In the genomic region with DNA sequence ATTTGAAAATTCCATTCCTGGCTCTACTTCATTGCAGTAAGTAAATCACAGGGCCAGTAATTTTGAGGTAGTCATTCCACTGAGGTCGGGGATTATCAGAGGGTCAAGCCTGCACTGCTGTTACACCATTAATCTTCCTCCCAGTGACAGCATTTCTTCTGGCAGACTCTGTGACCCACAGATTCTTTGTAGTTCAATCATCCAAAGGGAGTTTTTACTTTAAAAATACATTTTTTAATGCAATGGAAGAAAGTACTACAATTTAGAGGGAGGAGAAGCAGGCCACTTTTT, we compare ENCODE assay signal across 19 mouse cellular contexts.
DNase-seq lines count a peak whose midpoint lies in the region; ATAC-seq lines count a peak whose summit lies in the region.
"Had no signal": no experiment of that assay in that cellular context is flagged by ENCODE, and none has a peak within 500 bp of the region (broad histone marks: within the 10 kb centered on the region; RNA-seq: fewer than 3 reads in every experiment).

No protein-coding gene starts in this region.

- no peaks in the 10 kb centered on the region for H3K36me3 ChIP-seq in forebrain, embryonic 11.5 days (ENCODE audit: control insufficient read depth, insufficient read depth, low read length)
- no peaks in the 10 kb centered on the region for H3K36me3 ChIP-seq in forebrain, embryonic 10.5 days (replicated peaks)
- no peaks in the 10 kb centered on the region for H3K36me3 ChIP-seq in kidney, embryonic 14.5 days (ENCODE audit: control insufficient read depth, insufficient read depth, low read length)
- H3K36me3 ChIP-seq: heart, embryonic 12.5 days; limb, embryonic 12.5 days; liver, embryonic 15.5 days; midbrain, embryonic 12.5 days had no signal

- H3K4me2 ChIP-seq in forebrain, embryonic 11.5 days (ENCODE audit: low read depth, low read length, severe bottlenecking): no peak overlapping the region
- no peak overlapping the region for H3K4me2 ChIP-seq in kidney, embryonic 14.5 days (replicated peaks; ENCODE audit: low read depth, low read length)
- H3K4me2 ChIP-seq: heart, embryonic 12.5 days; limb, embryonic 12.5 days; liver, embryonic 15.5 days; midbrain, embryonic 12.5 days had no signal

- 54% methylated on average over 1 of the region's 1 CpGs for WGBS in forebrain, embryonic 11.5 days
- WGBS in forebrain, embryonic 10.5 days: 67% methylated on average over 1 of the region's 1 CpGs
- whole genome bisulfite sequencing in kidney, embryonic 14.5 days: 28% methylated on average over 1 of the region's 1 CpGs

- H3K4me1 ChIP-seq in forebrain, embryonic 11.5 days (replicated peaks; ENCODE audit: control insufficient read depth, insufficient read depth, low read length): no peaks in the 10 kb centered on the region
- H3K4me1 ChIP-seq in forebrain, embryonic 10.5 days: no peaks in the 10 kb centered on the region
- no peaks in the 10 kb centered on the region for H3K4me1 ChIP-seq in kidney, embryonic 14.5 days (ENCODE audit: control insufficient read depth, insufficient read depth, low read length)
- H3K4me1 ChIP-seq: limb, embryonic 12.5 days; liver, embryonic 15.5 days; midbrain, embryonic 12.5 days had no signal

- H3K4me3 ChIP-seq in forebrain, embryonic 11.5 days (ENCODE audit: low read depth, low read length): no peak overlapping the region
- H3K4me3 ChIP-seq in forebrain, embryonic 10.5 days: no peak overlapping the region
- no peak overlapping the region for H3K4me3 ChIP-seq in kidney, embryonic 14.5 days (ENCODE audit: low read length)
- H3K4me3 ChIP-seq: heart, embryonic 12.5 days; left cerebral cortex, adult 2 months; limb, embryonic 12.5 days; liver, embryonic 15.5 days; midbrain, embryonic 12.5 days; myocyte had no signal

- ATAC-seq in forebrain, embryonic 11.5 days (replicated peaks; ENCODE audit: low FRiP score): 0 out of 2 replicates have a peak, but pooled peaks have one; percentile 12
- no peak; the same call in 1 of the 2 replicates for ATAC-seq in kidney, embryonic 14.5 days (ENCODE audit: low FRiP score, low TSS enrichment)
- ATAC-seq: inflammation-experienced regulatory T-cells, adult 6 months had no signal

- no peak overlapping the region for H3K9ac ChIP-seq in forebrain, embryonic 11.5 days (ENCODE audit: low read length)
- H3K9ac ChIP-seq in kidney, embryonic 14.5 days (ENCODE audit: low read depth, low read length): no peak overlapping the region
- H3K9ac ChIP-seq: heart, embryonic 12.5 days; limb, embryonic 12.5 days; liver, embryonic 15.5 days; midbrain, embryonic 12.5 days had no signal

- DNase-seq in forebrain, embryonic 11.5 days (ENCODE audit: low spot score): no peak
- DNase-seq in forebrain, embryonic 10.5 days (ENCODE audit: extremely low spot score, low spot score): no peak
- peak; percentile 8 to 9 for DNase-seq in kidney, postnatal 4 days
- DNase-seq in embryo, embryonic 11.5 days (ENCODE audit: low read depth, low spot score): peak; percentile 7
- DNase-seq in mesoderm, embryonic 11.5 days (ENCODE audit: low read depth, low spot score): peak; percentile 71
- DNase-seq in heart, adult 8-10 months (ENCODE audit: low spot score): no peak
- DNase-seq: cerebellum, adult 11 months; cerebellum, postnatal 25 days; heart, postnatal 4 days; lung, postnatal 36 days; thymus, postnatal 14 days had no signal

- no peak overlapping the region for H3K27ac ChIP-seq in forebrain, embryonic 11.5 days (ENCODE audit: low read depth, low read length)
- H3K27ac ChIP-seq in forebrain, embryonic 10.5 days: no peak overlapping the region
- no peak overlapping the region for H3K27ac ChIP-seq in kidney, embryonic 14.5 days (ENCODE audit: low read depth, low read length)
- H3K27ac ChIP-seq: left cerebral cortex, adult 2 months; limb, embryonic 12.5 days; liver, embryonic 15.5 days; midbrain, embryonic 12.5 days had no signal

- H3K9me3 ChIP-seq in forebrain, embryonic 11.5 days (ENCODE audit: control insufficient read depth, low read length): no peaks in the 10 kb centered on the region
- H3K9me3 ChIP-seq in forebrain, embryonic 10.5 days: no peaks in the 10 kb centered on the region
- no peaks in the 10 kb centered on the region for H3K9me3 ChIP-seq in kidney, embryonic 14.5 days (ENCODE audit: control insufficient read depth, low read length)
- H3K9me3 ChIP-seq: heart, embryonic 12.5 days; limb, embryonic 12.5 days; liver, embryonic 15.5 days; midbrain, embryonic 12.5 days had no signal

- no peaks in the 10 kb centered on the region for H3K27me3 ChIP-seq in forebrain, embryonic 11.5 days (ENCODE audit: control insufficient read depth, insufficient read depth, low read length)
- H3K27me3 ChIP-seq in forebrain, embryonic 10.5 days (ENCODE audit: poor library complexity, severe bottlenecking): no peaks in the 10 kb centered on the region
- H3K27me3 ChIP-seq in kidney, embryonic 14.5 days (ENCODE audit: control insufficient read depth, insufficient read depth, low read length): no peaks in the 10 kb centered on the region
- H3K27me3 ChIP-seq: heart, embryonic 12.5 days; limb, embryonic 12.5 days; liver, embryonic 15.5 days; midbrain, embryonic 12.5 days had no signal

Comparison
In these comparisons a context has a peak if more than half of its experiments do, and no peak if none do; other contexts are left out.
1. DNase-seq: peak in kidney, postnatal 4 days (2 of 2), embryo, embryonic 11.5 days (single experiment) and mesoderm, embryonic 11.5 days (single experiment); none in forebrain, embryonic 11.5 days (single experiment), forebrain, embryonic 10.5 days (single experiment) and heart, adult 8-10 months (single experiment).